Mouse (Mus musculus) hindbrain, embryonic 13.5 days (tissue): ENCODE measurements at regions not wholly inside any gene's neighbourhood (a gene's known extent, or its start where the extent isn't known, plus 50 kb on each side); places are given as distances from the start of the nearest gene placed in this dataset.

Source experiments
- ATAC-seq: fragments of 200-750 bp; cut with Nextera tagmentation; 2 replicates; pipeline ENCODE4 v1.8.0; 2017; ENCODE audit warnings: moderate TSS enrichment; ENCODE audit not compliant: low FRiP score
- H3K27ac ChIP-seq: fragments of 300-500 bp; sonication (generic); 2 replicates; pipeline ENCODE4 v1.5.1; 2015; ENCODE audit warnings: inconsistent platforms, mild to moderate bottlenecking, moderate library complexity
- H3K27me3 ChIP-seq: fragments of 300-500 bp; sonication (generic); 2 replicates; pipeline ENCODE4 v1.6.1; 2015; ENCODE audit warnings: mild to moderate bottlenecking, inconsistent platforms
- H3K36me3 ChIP-seq: fragments of 300-500 bp; sonication (generic); 2 replicates; pipeline ENCODE4 v1.6.1; 2015; ENCODE audit warnings: mild to moderate bottlenecking, inconsistent platforms
- H3K4me1 ChIP-seq: fragments of 300-500 bp; sonication (generic); replicated peaks from 2 replicates; pipeline ENCODE4 v1.6.1; 2015; ENCODE audit warnings: inconsistent platforms
- H3K4me2 ChIP-seq: fragments of 300-500 bp; sonication (generic); 2 replicates; pipeline ENCODE4 v1.6.1; 2015; ENCODE audit warnings: inconsistent platforms, mild to moderate bottlenecking, moderate library complexity
- H3K4me3 ChIP-seq: fragments of 300-500 bp; sonication (generic); 2 replicates; pipeline ENCODE4 v1.5.1; 2015; ENCODE audit warnings: mild to moderate bottlenecking, inconsistent platforms
- H3K9ac ChIP-seq: fragments of 300-500 bp; sonication (generic); 2 replicates; pipeline ENCODE4 v1.6.1; 2015; ENCODE audit warnings: mild to moderate bottlenecking, inconsistent platforms
- H3K9me3 ChIP-seq: fragments of 300-500 bp; sonication (generic); 2 replicates; pipeline ENCODE4 v1.6.1; 2016; ENCODE audit warnings: inconsistent platforms
- WGBS: fragments of 180-500 bp; shearing (Covaris S2); methylation state at CpG from one replicate; pipeline ENCODE4 v1.1.7; 2015; 5-methylcytosine and 5-hydroxymethylcytosine counted together

DNA sequence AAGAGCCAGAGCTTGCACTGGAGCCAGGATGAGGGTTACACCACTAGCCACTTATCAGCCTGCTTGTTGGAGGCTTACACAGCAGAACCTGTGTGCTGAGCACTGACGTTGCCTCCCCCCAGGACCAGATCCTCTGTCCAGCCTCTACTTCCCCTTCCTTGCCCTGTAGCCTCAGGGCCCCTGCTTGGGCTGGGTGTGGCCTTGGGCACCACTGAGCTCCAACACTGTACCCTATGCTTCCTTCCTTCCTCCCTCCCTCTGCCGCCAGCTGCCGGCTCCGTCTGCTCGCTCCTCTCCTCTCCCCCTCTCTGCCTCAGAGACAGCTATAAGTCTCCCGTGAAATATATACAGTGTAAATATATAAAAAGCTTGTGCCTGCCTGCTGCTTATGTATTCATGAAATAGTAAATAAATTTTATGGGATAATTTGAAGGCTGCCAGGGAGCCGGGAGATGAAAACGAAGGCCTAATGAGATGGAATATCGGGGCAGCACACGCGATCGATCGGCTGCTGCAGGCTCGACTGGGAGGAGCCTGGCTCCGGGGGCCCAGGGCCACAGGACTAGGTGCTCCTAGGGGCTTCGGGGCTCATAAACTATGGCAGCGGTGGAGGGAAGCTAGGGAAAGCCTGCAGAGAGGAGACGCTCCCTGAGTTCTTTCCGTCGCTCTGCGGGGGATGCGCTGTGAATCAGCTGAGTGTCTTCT lies 135.6 kb downstream of the Rbm19 start:
- Histone ChIP-seq H3K4me2 (peak overlapping the region; percentile 41), H3K9me3 (no peaks in the 10 kb centered on the region), H3K9ac (peak overlapping the region; percentile 59; the same call in 1 of the 2 replicates), H3K27ac (peak overlapping the region; percentile 83), H3K4me3 (no peak overlapping the region; the same call in 1 of the 2 replicates), H3K36me3 (no peaks in the 10 kb centered on the region), H3K4me1 (peaks cover 16% of the 10 kb centered on the region), H3K27me3 (peaks cover 38% of the 10 kb centered on the region)
- 9% methylated on average over 22 of the region's 22 CpGs for WGBS
- ATAC-seq, result peak; percentile 79; the same call in 1 of the 2 replicates

DNA sequence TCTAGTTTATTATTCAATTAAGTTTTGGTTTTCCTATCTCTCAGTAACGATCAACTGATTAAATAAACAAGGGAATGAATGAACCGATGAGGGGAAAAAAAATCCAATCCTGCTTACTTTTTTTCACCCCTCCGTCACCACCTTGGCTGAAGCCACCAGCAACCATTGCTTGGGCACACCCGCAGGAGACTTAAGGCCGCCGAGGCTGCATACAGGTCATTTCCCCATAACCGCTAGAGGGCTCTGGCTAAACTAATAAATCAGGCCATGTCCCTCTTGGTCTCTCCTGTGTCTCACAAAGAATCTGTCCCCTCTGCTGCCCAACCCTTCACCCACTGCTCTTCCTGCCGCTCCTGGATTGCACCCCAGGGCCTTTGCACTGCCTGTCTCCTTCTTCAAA lies 136.3 kb downstream of the Rbm19 start:
- Histone ChIP-seq H3K4me3 (no peak overlapping the region), H3K27me3 (peaks cover 38% of the 10 kb centered on the region), H3K27ac (peak overlapping the region; percentile 83; the same call in 1 of the 2 replicates), H3K4me2 (no peak overlapping the region), H3K9ac (no peak overlapping the region), H3K9me3 (no peaks in the 10 kb centered on the region), H3K36me3 (no peaks in the 10 kb centered on the region), H3K4me1 (peaks cover 16% of the 10 kb centered on the region)
- 8% methylated on average over 8 of the region's 8 CpGs for WGBS
- ATAC-seq, result no peak

GRCm38 (mm10) chr5:120262715-120263273 lies 146.5 kb downstream of the Rbm19 start:
- Histone ChIP-seq H3K4me2 (no peak overlapping the region), H3K27me3 (peaks cover 4% of the 10 kb centered on the region; the same call in 1 of the 2 replicates), H3K4me1 (peaks cover 23% of the 10 kb centered on the region), H3K4me3 (no peak overlapping the region), H3K27ac (peak overlapping the region; percentile 37), H3K36me3 (no peaks in the 10 kb centered on the region), H3K9ac (no peak overlapping the region), H3K9me3 (no peaks in the 10 kb centered on the region)
- no peak for ATAC-seq
- 19% methylated on average over 14 of the region's 14 CpGs for WGBS

DNA sequence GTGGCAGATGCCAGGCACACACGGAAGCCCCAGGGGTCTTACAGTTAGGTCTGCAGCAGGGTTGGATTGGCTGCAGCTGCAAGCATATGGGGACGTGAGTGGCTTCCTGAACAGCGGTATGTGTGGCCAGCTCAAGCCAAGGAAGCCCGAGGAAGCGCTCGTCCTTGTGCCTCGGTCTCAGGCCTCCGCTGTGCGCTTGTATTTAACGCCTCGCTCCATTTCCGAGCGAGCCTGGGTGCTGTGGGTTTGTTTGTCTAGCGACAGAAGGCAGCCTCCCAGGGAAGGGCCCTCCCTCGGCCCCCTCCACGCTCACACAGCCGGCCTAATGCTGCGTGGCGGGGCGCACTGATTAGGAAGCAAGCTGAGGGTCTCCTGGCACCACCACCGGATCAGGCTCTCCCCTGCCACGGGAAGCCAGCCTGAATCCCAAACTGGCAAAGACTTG lies 153.2 kb downstream of the Rbm19 start:
- peak overlapping the region; percentile 12; the same call in 1 of the 2 replicates for H3K4me3 ChIP-seq
- WGBS, result 3% methylated on average over 22 of the region's 22 CpGs
- peak overlapping the region; percentile 93 for H3K27ac ChIP-seq
- H3K4me2 ChIP-seq, result peak overlapping the region; percentile 40
- H3K27me3 ChIP-seq, result 0 out of 2 replicates have a peak, but pooled peaks cover 2% of the 10 kb centered on the region
- peak overlapping the region; percentile 63 for H3K9ac ChIP-seq
- peaks cover 35% of the 10 kb centered on the region for H3K4me1 ChIP-seq
- no peaks in the 10 kb centered on the region for H3K36me3 ChIP-seq
- no peaks in the 10 kb centered on the region for H3K9me3 ChIP-seq
- peak; percentile 46; the same call in 1 of the 2 replicates for ATAC-seq

DNA sequence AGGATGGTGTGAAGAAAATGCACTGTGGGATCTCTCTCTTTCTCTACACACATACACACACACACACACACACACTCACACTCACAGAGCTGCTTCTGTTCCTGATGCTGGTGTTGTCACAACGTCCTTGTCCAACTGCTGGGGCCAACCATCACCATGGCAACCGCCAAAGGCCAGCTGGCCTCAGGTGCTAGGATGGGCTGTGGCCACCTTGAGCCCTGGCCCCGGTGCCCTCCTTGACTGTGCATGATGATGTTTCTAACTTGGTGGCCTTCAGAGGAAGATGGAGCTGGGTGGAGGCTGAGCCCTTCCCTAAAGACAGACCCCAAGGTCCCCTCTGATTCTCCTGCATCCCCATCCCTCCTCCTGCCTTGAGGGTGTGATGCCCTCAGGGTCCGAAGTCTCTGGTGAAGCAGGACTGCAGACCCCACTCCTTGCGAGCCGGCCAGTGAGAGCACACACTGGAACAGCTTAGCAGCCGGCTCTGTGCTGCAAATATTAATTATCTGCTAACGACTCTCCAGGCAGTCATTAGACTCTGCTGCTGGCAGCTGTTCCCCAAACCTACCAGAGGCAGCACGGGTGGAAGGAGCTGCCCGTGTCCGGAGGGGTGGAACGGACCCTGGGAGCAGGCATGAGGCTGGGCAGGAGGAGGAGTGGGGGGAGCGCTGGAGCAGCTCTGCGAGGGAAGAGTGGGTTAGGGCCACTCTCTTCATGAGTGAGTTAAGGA lies 154.8 kb downstream of the Rbm19 start:
- Histone ChIP-seq H3K9ac (peak overlapping the region; percentile 53), H3K4me2 (0 out of 2 replicates have a peak overlapping the region, but pooled peaks have one; percentile 27), H3K4me3 (no peak overlapping the region), H3K27ac (peak overlapping the region; percentile 93), H3K27me3 (0 out of 2 replicates have a peak, but pooled peaks cover 2% of the 10 kb centered on the region), H3K36me3 (no peaks in the 10 kb centered on the region), H3K4me1 (peaks cover 35% of the 10 kb centered on the region), H3K9me3 (no peaks in the 10 kb centered on the region)
- WGBS, result 34% methylated on average over 14 of the region's 14 CpGs
- peak; percentile 67 for ATAC-seq

DNA sequence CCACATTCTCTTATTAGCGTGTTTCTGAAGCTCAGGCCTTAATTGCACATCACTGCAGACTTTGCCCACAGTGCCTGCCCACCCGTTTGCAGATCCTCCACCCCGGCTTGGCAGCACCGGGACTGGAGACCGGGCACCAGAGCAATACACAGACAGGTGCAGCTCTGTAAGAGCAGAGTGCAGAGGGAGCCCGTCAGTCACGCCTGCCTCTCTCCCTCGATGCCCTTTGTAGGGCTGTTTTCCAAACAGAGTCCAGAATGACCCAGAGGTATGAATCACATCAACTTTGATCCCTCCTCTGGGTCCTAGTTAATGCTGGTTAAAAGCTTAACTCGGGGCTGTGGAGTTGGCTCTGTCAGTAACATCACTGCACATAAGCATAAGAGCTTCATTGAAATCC lies 155.3 kb upstream of the Lhx5 start:
- Histone ChIP-seq H3K9me3 (no peaks in the 10 kb centered on the region), H3K4me2 (no peak overlapping the region), H3K36me3 (no peaks in the 10 kb centered on the region), H3K27ac (peak overlapping the region; percentile 60), H3K9ac (no peak overlapping the region), H3K27me3 (peaks cover 30% of the 10 kb centered on the region), H3K4me3 (no peak overlapping the region), H3K4me1 (peaks cover 28% of the 10 kb centered on the region)
- ATAC-seq, result no peak
- WGBS, result 59% methylated on average over 9 of the region's 9 CpGs

GRCm38 (mm10) chr5:120280321-120280720 lies 151.2 kb upstream of the Lhx5 start:
- H3K27me3 ChIP-seq, result peaks cover 44% of the 10 kb centered on the region
- peak overlapping the region; percentile 84 for H3K27ac ChIP-seq
- peak overlapping the region; percentile 35; the same call in 1 of the 2 replicates for H3K9ac ChIP-seq
- 2% methylated on average over 13 of the region's 13 CpGs for WGBS
- no peak overlapping the region for H3K4me2 ChIP-seq
- no peaks in the 10 kb centered on the region for H3K9me3 ChIP-seq
- ATAC-seq, result no peak
- H3K4me3 ChIP-seq, result no peak overlapping the region
- H3K36me3 ChIP-seq, result no peaks in the 10 kb centered on the region
- H3K4me1 ChIP-seq, result peaks cover 36% of the 10 kb centered on the region

DNA sequence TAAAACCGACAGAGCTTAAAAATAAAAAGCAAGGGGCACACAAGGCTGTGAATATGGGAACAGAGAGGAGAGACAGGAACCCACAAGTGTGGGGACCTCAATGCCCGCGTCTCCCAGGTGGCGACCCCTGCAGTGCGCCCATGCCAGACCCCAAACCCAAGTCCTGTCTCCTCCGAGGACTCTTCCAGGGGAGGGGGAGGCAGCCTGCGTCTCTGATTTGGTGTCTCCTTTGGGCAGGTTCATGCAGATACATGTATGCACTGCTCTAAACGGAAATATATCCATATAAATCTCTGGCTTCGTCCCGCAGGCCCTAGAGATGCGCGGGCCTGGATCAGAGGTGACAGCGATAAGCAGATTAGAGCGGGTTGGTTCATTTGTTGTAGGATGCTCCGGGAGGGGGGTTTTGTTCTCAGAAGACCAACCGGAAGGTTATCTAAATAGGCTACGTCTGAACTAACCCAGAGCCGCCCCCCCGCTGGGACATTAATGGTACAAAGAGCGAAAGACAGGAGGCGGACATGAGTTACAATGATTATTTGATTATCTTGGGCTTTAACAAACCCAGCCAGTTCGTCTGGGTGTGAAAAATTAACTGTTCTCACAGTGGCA lies 150.4 kb upstream of the Lhx5 start:
- ATAC-seq, result no peak
- H3K4me3 ChIP-seq, result no peak overlapping the region
- H3K36me3 ChIP-seq, result no peaks in the 10 kb centered on the region
- WGBS, result 1% methylated on average over 22 of the region's 22 CpGs
- H3K4me2 ChIP-seq, result peak overlapping the region; percentile 23
- peak overlapping the region; percentile 84 for H3K27ac ChIP-seq
- H3K4me1 ChIP-seq, result peaks cover 41% of the 10 kb centered on the region
- peak overlapping the region; percentile 51; the same call in 1 of the 2 replicates for H3K9ac ChIP-seq
- H3K27me3 ChIP-seq, result peaks cover 44% of the 10 kb centered on the region
- no peaks in the 10 kb centered on the region for H3K9me3 ChIP-seq

DNA sequence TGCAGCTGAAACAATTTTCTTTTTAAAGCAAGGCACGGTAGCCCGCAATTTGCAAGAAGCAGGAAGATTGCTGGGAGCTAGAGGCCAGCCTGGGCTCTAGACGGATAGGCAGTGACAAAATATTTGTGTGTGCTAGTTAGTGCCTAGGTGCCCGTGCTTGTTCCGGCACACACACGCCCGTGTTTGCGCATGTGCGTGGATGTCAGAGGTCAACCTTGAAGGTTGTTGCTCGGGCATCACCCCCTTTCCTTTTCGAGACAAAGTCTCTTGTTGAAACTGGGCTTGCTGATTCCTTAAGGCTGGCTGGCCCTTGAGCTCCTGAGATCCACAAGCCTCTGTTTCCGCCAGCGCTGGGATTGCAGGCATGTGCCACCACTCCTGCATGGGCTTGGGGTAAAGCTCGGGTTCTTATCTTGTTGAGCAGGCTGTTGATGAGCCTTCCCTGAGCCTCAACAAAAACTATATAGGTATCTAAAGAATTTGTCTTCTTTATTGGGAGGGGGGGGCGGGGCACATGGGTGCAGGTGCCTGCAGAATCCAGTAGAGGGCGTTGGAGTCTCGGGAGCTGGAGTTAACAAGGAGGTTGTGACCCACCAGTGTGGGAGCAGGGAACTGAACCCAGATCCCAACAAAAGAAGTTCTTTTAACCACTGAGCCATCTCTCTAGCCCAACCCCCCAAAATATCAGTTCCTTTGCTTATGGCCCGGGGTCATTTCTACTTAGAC lies 149.5 kb upstream of the Lhx5 start:
- Histone ChIP-seq H3K9ac (0 out of 2 replicates have a peak overlapping the region, but pooled peaks have one; percentile 19), H3K4me3 (no peak overlapping the region), H3K27me3 (peaks cover 48% of the 10 kb centered on the region), H3K27ac (peak overlapping the region; percentile 84), H3K4me1 (peaks cover 48% of the 10 kb centered on the region), H3K4me2 (no peak overlapping the region), H3K9me3 (no peaks in the 10 kb centered on the region), H3K36me3 (no peaks in the 10 kb centered on the region)
- 31% methylated on average over 18 of the region's 18 CpGs for WGBS
- ATAC-seq, result no peak

- peaks cover 61% of the 10 kb centered on the region for H3K4me1 ChIP-seq
- no peak overlapping the region for H3K4me2 ChIP-seq
Measured at GRCm38 (mm10) chr5:120284625-120285024, 146.9 kb upstream of the Lhx5 start.

DNA sequence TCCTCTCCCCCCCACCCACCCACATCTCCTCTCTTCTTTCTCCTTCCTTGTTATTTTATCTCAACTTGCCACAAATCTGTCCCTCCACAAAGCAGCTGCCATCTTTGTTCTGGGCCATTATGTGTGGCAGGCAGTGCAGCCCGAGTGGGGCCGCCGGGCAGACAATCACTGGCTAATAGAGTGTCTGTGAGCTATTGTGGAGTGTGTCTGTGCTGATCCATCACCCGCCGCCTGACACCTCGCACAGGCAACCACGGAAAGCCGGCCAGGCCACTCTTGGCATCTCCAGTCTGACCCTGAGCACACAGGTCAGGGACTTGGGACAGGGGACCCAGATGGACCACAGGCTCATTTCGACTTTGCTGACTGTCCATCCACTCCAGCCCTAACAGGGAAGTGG lies 146.5 kb upstream of the Lhx5 start:
- peaks cover 28% of the 10 kb centered on the region for H3K27me3 ChIP-seq
- H3K27ac ChIP-seq, result peak overlapping the region; percentile 90
- no peak for ATAC-seq
- H3K4me3 ChIP-seq, result no peak overlapping the region
- H3K9me3 ChIP-seq, result no peaks in the 10 kb centered on the region
- H3K4me1 ChIP-seq, result peaks cover 57% of the 10 kb centered on the region
- no peaks in the 10 kb centered on the region for H3K36me3 ChIP-seq
- 5% methylated on average over 9 of the region's 9 CpGs for WGBS
- H3K4me2 ChIP-seq, result no peak overlapping the region
- no peak overlapping the region for H3K9ac ChIP-seq

More at GRCm38 (mm10) chr5:120284625-120285024, 146.9 kb upstream of the Lhx5 start:
- peak overlapping the region; percentile 90 for H3K27ac ChIP-seq
- 42% methylated on average over 7 of the region's 8 CpGs for WGBS
- H3K27me3 ChIP-seq, result peaks cover 32% of the 10 kb centered on the region
- H3K9me3 ChIP-seq, result no peaks in the 10 kb centered on the region
- no peak overlapping the region for H3K4me3 ChIP-seq
- H3K36me3 ChIP-seq, result no peaks in the 10 kb centered on the region
- ATAC-seq, result no peak
- no peak overlapping the region for H3K9ac ChIP-seq
